Mouse (Mus musculus) lung, postnatal 0 days (tissue): ENCODE measurements at regions not wholly inside any gene's neighbourhood (a gene's known extent, or its start where the extent isn't known, plus 50 kb on each side); places are given as distances from the start of the nearest gene placed in this dataset.

ENCODE experiments used
- ATAC-seq: fragments of 200-750 bp; cut with Nextera tagmentation; 2 replicates; pipeline ENCODE4 v1.8.0; 2017; ENCODE audit warnings: moderate library complexity
- DNase-seq: peaks from one replicate; pipeline ENCODE4 v3.0.0-alpha.2; 2016; ENCODE audit warnings: low spot score
- H3K27ac ChIP-seq: fragments of 300-500 bp; sonication (generic); 2 replicates; pipeline ENCODE4 v1.5.1; 2014; ENCODE audit warnings: antibody characterized with exemption, mild to moderate bottlenecking, low read length, mixed read lengths
- H3K27me3 ChIP-seq: fragments of 300-500 bp; sonication (generic); replicated peaks from 2 replicates; pipeline ENCODE4 v1.6.1; 2014; ENCODE audit warnings: low read length, mixed read lengths; ENCODE audit not compliant: insufficient read depth
- H3K36me3 ChIP-seq: fragments of 300-500 bp; sonication (generic); 2 replicates; pipeline ENCODE4 v1.6.1; 2014; ENCODE audit warnings: low read length, mixed read lengths; ENCODE audit not compliant: insufficient read depth
- H3K4me1 ChIP-seq: fragments of 300-500 bp; sonication (generic); 2 replicates; pipeline ENCODE4 v1.6.1; 2014; ENCODE audit warnings: antibody characterized with exemption, low read depth, low read length, mixed read lengths; ENCODE audit not compliant: insufficient read depth
- H3K4me2 ChIP-seq: fragments of 300-500 bp; sonication (generic); replicated peaks from 2 replicates; pipeline ENCODE4 v1.6.1; 2014; ENCODE audit warnings: low read depth, mild to moderate bottlenecking, low read length, moderate library complexity, mixed read lengths
- H3K4me3 ChIP-seq: fragments of 300-500 bp; sonication (generic); 2 replicates; pipeline ENCODE4 v1.5.1; 2014; ENCODE audit warnings: low read depth, low read length
- H3K9ac ChIP-seq: fragments of 300-500 bp; sonication (generic); replicated peaks from 2 replicates; pipeline ENCODE4 v1.6.1; 2014; ENCODE audit warnings: low read depth, mild to moderate bottlenecking
- H3K9me3 ChIP-seq: fragments of 300-500 bp; sonication (generic); 2 replicates; pipeline ENCODE4 v1.6.1; 2016; ENCODE audit warnings: low read length, mixed read lengths
- CTCF ChIP-seq: IDR thresholded peaks from 2 replicates; pipeline ENCODE4 v1.5.1; 2016; ENCODE audit warnings: antibody characterized with exemption, mild to moderate bottlenecking
- EP300 ChIP-seq: IDR thresholded peaks from 2 replicates; pipeline ENCODE4 v1.6.1; 2016; ENCODE audit warnings: antibody characterized with exemption, mild to moderate bottlenecking, control low read depth
- WGBS: fragments of 180-500 bp; shearing (Covaris S2); extraction: QIAGEN DNeasy Blood & Tissue Kit; methylation state at CpG from one replicate; pipeline ENCODE4 v1.1.7; 2014; 5-methylcytosine and 5-hydroxymethylcytosine counted together

GRCm38 (mm10) chr13:31309083-31309621, 246.8 kb upstream of the Foxq1 start:
- no peak overlapping the region for H3K4me3 ChIP-seq
- H3K9ac ChIP-seq = no peak overlapping the region
- TF ChIP-seq EP300 (peak; percentile 68), CTCF (no peak)
- no peak overlapping the region for H3K4me2 ChIP-seq
- no peaks in the 10 kb centered on the region for H3K36me3 ChIP-seq
- no peaks in the 10 kb centered on the region for H3K27me3 ChIP-seq
- WGBS = 13% methylated on average over 6 of the region's 6 CpGs
- peak; percentile 42 for DNase-seq
- H3K4me1 ChIP-seq = no peaks in the 10 kb centered on the region; the same call in 1 of the 2 replicates
- H3K27ac ChIP-seq = no peak overlapping the region
- ATAC-seq = peak; percentile 63
- no peaks in the 10 kb centered on the region for H3K9me3 ChIP-seq

GRCm38 (mm10) chr13:31312772-31313171, 243.2 kb upstream of the Foxq1 start:
- no peaks in the 10 kb centered on the region; the same call in 1 of the 2 replicates for H3K4me1 ChIP-seq
- 15% methylated on average over 7 of the region's 7 CpGs for WGBS
- H3K36me3 ChIP-seq = no peaks in the 10 kb centered on the region
- peak overlapping the region; percentile 28; the same call in 1 of the 2 replicates for H3K4me2 ChIP-seq
- no peak overlapping the region for H3K9ac ChIP-seq
- H3K27me3 ChIP-seq = no peaks in the 10 kb centered on the region
- DNase-seq (peak; percentile 9), ATAC-seq (no peak)
- TF ChIP-seq CTCF (no peak), EP300 (no peak)
- H3K9me3 ChIP-seq = no peaks in the 10 kb centered on the region
- H3K4me3 ChIP-seq = no peak overlapping the region
- no peak overlapping the region for H3K27ac ChIP-seq

DNA sequence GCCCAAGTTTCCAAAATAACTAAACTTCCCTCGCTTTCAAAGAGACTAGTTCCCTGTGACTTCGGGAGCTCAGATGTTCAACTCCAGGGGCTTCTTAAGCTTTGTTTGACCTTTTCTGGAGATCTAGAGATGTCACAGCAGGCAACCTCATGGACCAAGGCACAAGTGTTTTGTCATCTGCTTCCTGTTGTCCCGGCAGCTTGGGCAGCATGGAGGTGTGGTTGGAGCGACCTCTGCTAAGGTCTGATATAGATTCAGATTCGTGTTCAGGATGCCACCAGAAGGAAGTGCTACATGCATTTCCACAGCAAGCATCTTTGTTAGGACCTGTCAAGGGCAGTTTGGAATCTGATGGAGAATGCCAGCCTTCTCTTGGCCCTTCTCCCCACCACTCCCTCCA, 242.1 kb upstream of the Foxq1 start:
- Histone ChIP-seq H3K9ac (no peak overlapping the region), H3K4me3 (no peak overlapping the region), H3K4me2 (no peak overlapping the region), H3K4me1 (no peaks in the 10 kb centered on the region; the same call in 1 of the 2 replicates), H3K9me3 (no peaks in the 10 kb centered on the region), H3K27me3 (no peaks in the 10 kb centered on the region), H3K27ac (no peak overlapping the region), H3K36me3 (no peaks in the 10 kb centered on the region)
- TF ChIP-seq EP300 = no peak
- TF ChIP-seq CTCF = no peak
- ATAC-seq (no peak), DNase-seq (no peak)
- WGBS = 45% methylated on average over 5 of the region's 5 CpGs

DNA sequence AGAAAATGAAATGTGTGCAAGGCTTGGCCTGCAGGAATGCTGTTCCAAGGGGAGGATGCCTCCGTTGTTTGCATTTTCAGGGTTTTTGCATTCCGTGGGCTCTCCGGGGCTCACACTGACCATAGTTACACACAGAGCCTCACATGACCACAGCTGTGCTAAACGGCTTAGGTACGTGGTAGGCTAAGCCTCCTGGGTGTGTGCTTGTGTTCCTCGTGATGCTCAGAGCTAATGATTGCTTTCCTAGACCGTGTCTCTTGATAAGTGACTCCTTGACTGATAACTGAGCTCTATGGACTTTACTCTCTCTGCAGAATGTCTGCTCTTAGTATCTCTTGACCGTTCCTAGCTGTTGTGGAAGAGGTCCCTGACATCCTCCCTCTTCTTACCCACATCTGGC, 238.9 kb upstream of the Foxq1 start:
- no peak for DNase-seq
- WGBS = 58% methylated on average over 8 of the region's 8 CpGs
- Histone ChIP-seq H3K36me3 (no peaks in the 10 kb centered on the region), H3K9me3 (no peaks in the 10 kb centered on the region), H3K4me3 (no peak overlapping the region), H3K4me1 (no peaks in the 10 kb centered on the region), H3K9ac (no peak overlapping the region), H3K27ac (no peak overlapping the region), H3K4me2 (no peak overlapping the region), H3K27me3 (no peaks in the 10 kb centered on the region)
- no peak for ATAC-seq
- no peak for TF ChIP-seq EP300
- no peak for TF ChIP-seq CTCF

DNA sequence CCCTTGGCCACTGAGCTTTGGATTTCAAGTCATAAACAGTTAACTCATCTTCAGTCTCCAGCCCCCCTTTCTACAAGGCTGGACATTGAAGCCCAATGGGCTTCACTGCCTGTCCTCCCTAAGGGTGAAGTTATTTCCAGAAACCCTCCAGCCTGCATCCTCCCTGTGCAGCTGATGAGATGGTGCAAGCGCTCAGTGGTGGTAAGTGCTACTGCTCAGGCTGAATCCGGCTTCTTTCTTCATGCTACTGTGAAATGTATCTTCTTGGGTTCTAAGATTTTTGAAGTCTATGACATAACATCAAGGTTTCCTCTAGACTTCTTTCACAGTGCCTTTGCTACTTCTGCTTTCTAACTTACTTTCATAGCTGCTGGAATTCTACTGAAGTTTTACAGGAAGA, 237.9 kb upstream of the Foxq1 start:
- Histone ChIP-seq H3K4me1 (no peaks in the 10 kb centered on the region), H3K4me3 (no peak overlapping the region), H3K4me2 (no peak overlapping the region), H3K27ac (no peak overlapping the region), H3K9me3 (no peaks in the 10 kb centered on the region), H3K36me3 (no peaks in the 10 kb centered on the region), H3K9ac (no peak overlapping the region), H3K27me3 (no peaks in the 10 kb centered on the region)
- 94% methylated on average over 2 of the region's 2 CpGs for WGBS
- ATAC-seq = no peak
- DNase-seq = no peak
- no peak for TF ChIP-seq EP300
- no peak for TF ChIP-seq CTCF

- Histone ChIP-seq H3K27me3 (no peaks in the 10 kb centered on the region), H3K4me1 (no peaks in the 10 kb centered on the region), H3K4me2 (no peak overlapping the region), H3K9me3 (no peaks in the 10 kb centered on the region), H3K36me3 (no peaks in the 10 kb centered on the region), H3K4me3 (no peak overlapping the region), H3K27ac (no peak overlapping the region), H3K9ac (no peak overlapping the region)
- WGBS = 47% methylated on average over 2 of the region's 2 CpGs
- DNase-seq (no peak), ATAC-seq (no peak)
- TF ChIP-seq EP300 (no peak), CTCF (no peak)
Measured at GRCm38 (mm10) chr13:31321411-31321810, 234.5 kb upstream of the Foxq1 start.
